ENCODE assay signal across 9 mouse cellular contexts in the genomic region with DNA sequence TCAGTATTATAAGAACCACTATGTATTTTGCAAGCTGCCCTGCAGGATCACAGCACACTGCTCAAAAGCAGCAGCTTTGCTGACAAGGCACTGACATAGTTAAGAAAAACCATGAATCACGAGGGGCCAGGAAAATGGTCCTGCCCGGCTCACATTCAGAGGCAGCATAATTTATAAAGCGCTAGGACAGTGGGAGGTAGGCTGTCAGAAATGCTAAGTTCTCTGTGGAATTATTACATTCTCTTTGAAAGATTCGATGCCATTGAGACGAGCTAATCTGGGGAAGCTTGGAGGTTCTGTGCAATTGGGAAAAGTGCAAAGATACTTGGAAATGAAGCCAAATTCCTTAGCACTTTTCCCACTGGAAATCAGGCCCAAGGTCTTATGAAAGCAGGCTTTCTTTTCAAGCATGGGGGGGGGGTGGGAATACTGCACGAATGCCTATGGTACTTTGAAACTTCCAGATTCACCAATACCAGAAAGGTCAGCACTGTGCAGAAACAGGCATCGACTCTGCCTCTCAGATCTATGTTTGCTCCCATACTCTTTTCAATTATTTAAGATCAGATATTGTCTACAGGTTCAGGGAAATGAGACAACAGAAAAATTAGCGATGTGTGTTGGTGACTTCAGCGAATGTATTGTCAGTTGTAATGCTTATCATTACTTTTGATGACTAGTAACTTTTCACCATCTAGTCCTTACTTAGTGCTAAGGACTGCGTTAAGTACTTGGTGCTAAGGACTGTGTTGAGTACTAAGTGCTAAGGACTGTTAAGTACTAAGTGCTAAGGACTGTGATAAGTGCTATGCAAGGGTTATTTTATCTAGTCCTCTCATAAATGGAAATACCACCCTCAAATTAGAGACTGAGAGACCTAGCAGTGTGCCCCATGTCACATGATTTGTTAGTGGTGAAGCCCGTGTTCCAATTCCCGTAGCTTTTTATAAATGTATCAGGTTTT. TPM values are rescaled to one million over a fixed set of nuclear protein-coding genes. Genes with fewer than 3 reads are reported as not detected.
DNase-seq lines count a peak whose midpoint lies in the region; ATAC-seq lines count a peak whose summit lies in the region.
"Had no signal": no experiment of that assay in that cellular context is flagged by ENCODE, and none has a peak within 500 bp of the region (broad histone marks: within the 10 kb centered on the region; RNA-seq: fewer than 3 reads in every experiment).

No protein-coding gene starts in this region.

- H3K9me3 ChIP-seq in midbrain, embryonic 15.5 days: no peaks in the 10 kb centered on the region

- 45% methylated on average over 12 of the region's 12 CpGs for WGBS in midbrain, embryonic 15.5 days

- H3K4me3 ChIP-seq in midbrain, embryonic 15.5 days: no peak overlapping the region

- no peaks in the 10 kb centered on the region for H3K36me3 ChIP-seq in midbrain, embryonic 15.5 days (replicated peaks)

- no peaks in the 10 kb centered on the region for H3K27me3 ChIP-seq in midbrain, embryonic 15.5 days (replicated peaks)

- H3K27ac ChIP-seq in midbrain, embryonic 15.5 days: 0 out of 2 replicates have a peak overlapping the region, but pooled peaks have one; percentile 17

- peaks cover 12% of the 10 kb centered on the region for H3K4me1 ChIP-seq in midbrain, embryonic 15.5 days

- peak; percentile 69 for ATAC-seq in midbrain, embryonic 15.5 days (replicated peaks)

- no peak overlapping the region for H3K9ac ChIP-seq in midbrain, embryonic 15.5 days

- DNase-seq in kidney, postnatal 14 days: peak; percentile 22
- DNase-seq in kidney, adult 18-20 months: no peak
- peak; percentile 56 for DNase-seq in embryo, embryonic 10.5 days (ENCODE audit: low spot score)
- peak; percentile 38 for DNase-seq in forelimb bud, embryonic 11.5 days (ENCODE audit: low read depth, low spot score)
- no peak for DNase-seq in B cell, adult 2 months
- DNase-seq in cerebellum, adult 11 months: no peak
- no peak for DNase-seq in liver
- DNase-seq: gastrocnemius, postnatal 14 days had no signal

- no peak overlapping the region for H3K4me2 ChIP-seq in midbrain, embryonic 15.5 days

RNA-seq across cellular contexts. Expression of a gene that starts 28.4 kb away (rescaled TPM):
- 259 and 280 TPM in 2 replicates for polyA plus RNA-seq in midbrain, embryonic 15.5 days (2015; fragmentation: Nextera tagmentation; extraction: Ambion mirVana)

Comparison
In these comparisons a context has a peak if more than half of its experiments do, and no peak if none do; other contexts are left out.
1. DNase-seq: peak in kidney, postnatal 14 days (single experiment), embryo, embryonic 10.5 days (single experiment) and forelimb bud, embryonic 11.5 days (single experiment); none in kidney, adult 18-20 months (single experiment), B cell, adult 2 months (0 of 2), cerebellum, adult 11 months (single experiment) and liver (single experiment).